Mouse (Mus musculus) kidney, adult 18-20 months (tissue): ENCODE measurements around the gene Gm20388.

Experiments used
- DNase-seq: peaks from one replicate; pipeline ENCODE4 v3.0.0; 2021

Gene Gm20388

GRCm38 (mm10) chr8:123780471-123780870 lies 3869.8 kb downstream of the Gm20388 start:
- DNase-seq: no peak

- DNase-seq: no peak
Observed at GRCm38 (mm10) chr8:123781256-123781655, 3870.6 kb downstream of the Gm20388 start.

- DNase-seq: peak; percentile 75
Observed at GRCm38 (mm10) chr8:123783525-123784249, 3873.0 kb downstream of the Gm20388 start.

- no peak for DNase-seq
Observed at GRCm38 (mm10) chr8:123786166-123786565, 3875.5 kb downstream of the Gm20388 start.

GRCm38 (mm10) chr8:123786644-123787043 lies 3876.0 kb downstream of the Gm20388 start:
- DNase-seq: no peak

- no peak for DNase-seq
Observed at GRCm38 (mm10) chr8:123787254-123787897, 3876.7 kb downstream of the Gm20388 start.

- DNase-seq: no peak
Observed at GRCm38 (mm10) chr8:123788416-123789170, 3878.0 kb downstream of the Gm20388 start.

GRCm38 (mm10) chr8:123789461-123789860 lies 3878.8 kb downstream of the Gm20388 start:
- DNase-seq: no peak

- peak; percentile 89 for DNase-seq
Observed at GRCm38 (mm10) chr8:123789970-123790369, 3879.3 kb downstream of the Gm20388 start.

GRCm38 (mm10) chr8:123791101-123791844 lies 3880.6 kb downstream of the Gm20388 start:
- DNase-seq: no peak

GRCm38 (mm10) chr8:123791845-123792225 lies 3881.2 kb downstream of the Gm20388 start:
- DNase-seq: no peak

- DNase-seq: no peak
Observed at GRCm38 (mm10) chr8:123793900-123794299, 3883.3 kb downstream of the Gm20388 start.

GRCm38 (mm10) chr8:123794766-123795165 lies 3884.1 kb downstream of the Gm20388 start:
- DNase-seq: no peak

- peak; percentile 36 for DNase-seq
Observed at GRCm38 (mm10) chr8:123796758-123797157, 3886.1 kb downstream of the Gm20388 start.

GRCm38 (mm10) chr8:123797928-123798327 lies 3887.3 kb downstream of the Gm20388 start:
- DNase-seq: no peak

GRCm38 (mm10) chr8:123799434-123799833 lies 3888.8 kb downstream of the Gm20388 start:
- DNase-seq: no peak

GRCm38 (mm10) chr8:123799885-123800284 lies 3889.2 kb downstream of the Gm20388 start:
- no peak for DNase-seq

GRCm38 (mm10) chr8:123800867-123801266 lies 3890.2 kb downstream of the Gm20388 start:
- DNase-seq: no peak

- no peak for DNase-seq
Observed at GRCm38 (mm10) chr8:123801538-123801937, 3890.9 kb downstream of the Gm20388 start.

- no peak for DNase-seq
Observed at GRCm38 (mm10) chr8:123803639-123804038, 3893.0 kb downstream of the Gm20388 start.

GRCm38 (mm10) chr8:123804586-123804985 lies 3893.9 kb downstream of the Gm20388 start:
- DNase-seq: no peak

- DNase-seq: peak; percentile 13
Observed at GRCm38 (mm10) chr8:123805209-123805717, 3894.6 kb downstream of the Gm20388 start.
